Mouse (Mus musculus) heart, embryonic 11.5 days (tissue): ENCODE measurements around the gene Card9. TPM values are rescaled to one million over a fixed set of nuclear protein-coding genes. Genes with fewer than 3 reads are reported as not detected.

Source experiments
- ATAC-seq: fragments of 200-750 bp; cut with Nextera tagmentation; replicated peaks from 2 replicates; pipeline ENCODE4 v1.8.0; 2017; ENCODE audit warnings: moderate library complexity; ENCODE audit not compliant: insufficient number of reproducible peaks, low FRiP score, low TSS enrichment
- H3K27ac ChIP-seq: fragments of 300-500 bp; sonication (generic); 2 replicates; pipeline ENCODE4 v1.5.1; 2014; ENCODE audit warnings: mild to moderate bottlenecking, low read depth, low read length
- H3K27me3 ChIP-seq: fragments of 300-500 bp; sonication (generic); 2 replicates; pipeline ENCODE4 v1.6.1; 2014; ENCODE audit warnings: mild to moderate bottlenecking, low read length, mixed read lengths; ENCODE audit not compliant: control insufficient read depth, insufficient read depth
- H3K36me3 ChIP-seq: fragments of 300-500 bp; sonication (generic); 2 replicates; pipeline ENCODE4 v1.6.1; 2014; ENCODE audit warnings: mild to moderate bottlenecking, low read length, moderate library complexity, mixed read lengths; ENCODE audit not compliant: control insufficient read depth, insufficient read depth
- H3K4me1 ChIP-seq: fragments of 300-500 bp; sonication (generic); 2 replicates; pipeline ENCODE4 v1.6.1; 2014; ENCODE audit warnings: low read length; ENCODE audit not compliant: control insufficient read depth, insufficient read depth
- H3K4me2 ChIP-seq: fragments of 300-500 bp; sonication (generic); 2 replicates; pipeline ENCODE4 v1.6.1; 2014; ENCODE audit warnings: mild to moderate bottlenecking, moderate library complexity
- H3K4me3 ChIP-seq: fragments of 300-500 bp; sonication (generic); 2 replicates; pipeline ENCODE4 v1.5.1; 2014; ENCODE audit warnings: low read depth, low read length
- H3K9ac ChIP-seq: fragments of 300-500 bp; sonication (generic); 2 replicates; pipeline ENCODE4 v1.6.1; 2014; ENCODE audit warnings: mild to moderate bottlenecking, low read depth, low read length, moderate library complexity
- H3K9me3 ChIP-seq: fragments of 300-500 bp; sonication (generic); replicated peaks from 2 replicates; pipeline ENCODE4 v1.6.1; 2016; ENCODE audit warnings: low read length; ENCODE audit not compliant: control insufficient read depth
- WGBS: fragments of 180-500 bp; shearing (Covaris S2); extraction: QIAGEN DNeasy Blood & Tissue Kit; methylation state at CpG from one replicate; pipeline ENCODE4 v1.1.7; 2014; ENCODE audit not compliant: insufficient replicate concordance; 5-methylcytosine and 5-hydroxymethylcytosine counted together
- polyA plus RNA-seq: library from polyadenylated mRNA; unstranded; fragments of >200 nt; fragmentation: Nextera tagmentation; extraction: Ambion mirVana; gene quantifications from 2 replicates; pipeline ENCODE4 v1.2.1, GENCODE M21; 2014

The Card9 gene
- polyA plus RNA-seq, 1 experiment from 2014 or later, result 0.59 TPM

DNA sequence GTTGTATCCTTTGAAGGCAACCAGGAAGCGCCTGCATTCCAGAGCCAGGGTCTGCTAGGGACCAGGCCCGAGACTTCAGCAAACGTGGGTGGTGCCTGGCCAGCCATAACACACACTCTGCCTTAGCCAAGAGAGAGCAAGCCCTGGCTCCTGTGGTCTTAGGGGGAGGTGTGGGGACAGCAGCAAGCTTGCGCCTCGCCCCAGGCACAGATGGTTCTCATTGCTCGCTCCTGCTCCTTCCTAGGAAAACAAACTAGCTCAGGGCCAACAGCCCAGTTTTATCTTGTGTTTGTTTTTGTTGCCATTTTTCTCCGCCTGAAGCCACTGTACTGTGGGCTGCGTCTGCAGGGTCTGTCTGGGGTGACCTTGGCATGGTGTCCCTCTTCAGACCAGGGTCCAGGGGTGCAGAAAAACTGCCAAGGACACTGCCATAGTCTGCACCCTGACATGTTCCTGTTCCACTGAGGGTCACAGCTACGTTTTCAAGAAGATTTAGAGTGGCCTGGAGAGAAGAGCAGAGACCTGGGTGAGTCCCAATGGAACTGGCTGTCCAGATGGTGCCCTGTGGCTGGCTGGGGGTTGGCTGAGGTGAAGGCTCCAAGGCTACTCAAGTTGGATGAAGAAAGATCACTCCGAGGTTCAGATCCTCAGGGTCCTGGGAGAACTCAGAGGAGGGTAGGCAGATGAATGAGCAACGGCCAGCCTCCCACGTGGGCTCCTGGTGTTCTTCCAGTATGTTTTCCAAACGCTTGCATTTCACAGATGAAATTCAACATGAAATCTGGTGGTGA, 46.2 kb downstream of the Card9 start:
- no peaks in the 10 kb centered on the region for H3K27me3 ChIP-seq
- H3K4me1 ChIP-seq, result peaks cover 47% of the 10 kb centered on the region
- H3K4me3 ChIP-seq, result peak overlapping the region; percentile 90
- 39% methylated on average over 13 of the region's 13 CpGs for WGBS
- H3K9ac ChIP-seq, result peak overlapping the region; percentile 40; the same call in 1 of the 2 replicates
- no peaks in the 10 kb centered on the region for H3K9me3 ChIP-seq
- peak overlapping the region; percentile 92 for H3K27ac ChIP-seq
- no peaks in the 10 kb centered on the region for H3K36me3 ChIP-seq
- H3K4me2 ChIP-seq, result peak overlapping the region; percentile 94
- ATAC-seq, result no peak

GRCm38 (mm10) chr2:26313394-26313793, 47.3 kb downstream of the Card9 start:
- no peak overlapping the region for H3K4me3 ChIP-seq
- H3K27ac ChIP-seq, result 0 out of 2 replicates have a peak overlapping the region, but pooled peaks have one; percentile 30
- no peak overlapping the region for H3K9ac ChIP-seq
- no peaks in the 10 kb centered on the region for H3K27me3 ChIP-seq
- no peaks in the 10 kb centered on the region for H3K36me3 ChIP-seq
- no peak for ATAC-seq
- no peak overlapping the region for H3K4me2 ChIP-seq
- H3K9me3 ChIP-seq, result no peaks in the 10 kb centered on the region
- WGBS, result 75% methylated on average over 1 of the region's 1 CpGs
- peaks cover 49% of the 10 kb centered on the region for H3K4me1 ChIP-seq

DNA sequence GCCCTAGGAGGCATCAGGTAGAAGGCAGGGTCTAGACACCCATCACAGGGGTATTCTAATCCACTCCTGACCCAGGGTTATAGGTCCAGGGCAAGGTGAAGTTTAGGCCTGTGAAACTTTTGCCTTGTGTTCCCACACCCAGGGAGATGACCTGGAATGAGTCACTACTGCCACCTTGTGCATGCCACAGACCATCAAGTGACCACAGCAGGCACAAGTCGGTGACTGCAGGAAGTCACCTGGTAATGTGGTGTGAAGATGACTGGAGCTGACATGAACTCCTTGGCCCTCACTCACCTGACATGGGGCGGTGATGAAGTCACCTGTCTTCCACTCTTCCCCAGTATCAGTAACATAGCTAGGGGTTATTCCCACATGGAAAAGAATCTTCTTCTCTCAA, 47.9 kb downstream of the Card9 start:
- Histone ChIP-seq H3K36me3 (no peaks in the 10 kb centered on the region), H3K9ac (no peak overlapping the region), H3K27ac (no peak overlapping the region), H3K4me3 (no peak overlapping the region), H3K4me2 (no peak overlapping the region), H3K9me3 (no peaks in the 10 kb centered on the region), H3K27me3 (no peaks in the 10 kb centered on the region), H3K4me1 (peaks cover 44% of the 10 kb centered on the region)
- ATAC-seq, result no peak
- 52% methylated on average over 2 of the region's 2 CpGs for WGBS

DNA sequence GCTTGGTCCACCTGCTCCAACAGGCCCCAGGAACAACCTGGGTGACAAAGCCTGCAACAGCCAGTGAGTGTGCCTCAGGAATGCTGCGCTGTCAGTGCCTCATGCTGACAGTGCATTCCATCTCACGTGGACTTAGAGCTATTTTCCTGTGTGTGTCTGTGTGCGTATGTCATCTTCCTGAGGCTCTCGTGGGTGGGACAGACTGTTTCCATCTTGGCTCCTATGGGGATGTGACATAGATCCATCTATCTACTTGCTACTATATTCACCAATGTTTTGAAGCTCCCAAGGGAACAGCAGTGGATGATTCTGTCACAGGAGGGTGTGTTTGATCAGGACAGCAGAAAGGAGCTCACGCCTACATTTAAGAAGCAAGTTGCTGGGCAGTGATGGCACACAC, 48.8 kb downstream of the Card9 start:
- peaks cover 36% of the 10 kb centered on the region for H3K4me1 ChIP-seq
- H3K9me3 ChIP-seq, result no peaks in the 10 kb centered on the region
- no peak overlapping the region for H3K4me2 ChIP-seq
- no peak for ATAC-seq
- no peaks in the 10 kb centered on the region for H3K27me3 ChIP-seq
- no peak overlapping the region for H3K4me3 ChIP-seq
- WGBS, result 55% methylated on average over 5 of the region's 5 CpGs
- H3K9ac ChIP-seq, result no peak overlapping the region
- no peaks in the 10 kb centered on the region for H3K36me3 ChIP-seq
- no peak overlapping the region for H3K27ac ChIP-seq

DNA sequence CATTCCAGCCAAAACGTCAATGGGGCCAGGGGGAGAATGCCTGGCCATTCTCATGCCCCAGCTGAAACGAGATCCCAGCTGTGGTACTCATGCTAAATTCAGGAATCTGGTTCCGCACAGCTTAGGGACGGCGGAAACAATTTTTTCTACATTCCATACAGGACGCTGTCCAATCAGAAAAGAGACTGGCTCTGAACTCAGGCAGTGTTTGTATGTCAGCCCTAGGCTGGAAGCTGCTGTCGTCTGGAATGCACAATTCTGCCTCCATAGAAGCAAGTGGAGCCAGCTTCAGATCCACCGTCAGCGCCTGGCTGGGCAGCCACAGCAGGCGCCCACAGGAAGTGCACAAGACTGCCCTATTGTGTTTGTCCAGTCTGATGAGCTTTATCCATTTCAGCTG, 51.0 kb downstream of the Card9 start:
- peak overlapping the region; percentile 7; the same call in 1 of the 2 replicates for H3K9ac ChIP-seq
- H3K27ac ChIP-seq, result peak overlapping the region; percentile 80
- no peaks in the 10 kb centered on the region for H3K27me3 ChIP-seq
- no peak; the same call in 1 of the 2 replicates for ATAC-seq
- no peaks in the 10 kb centered on the region for H3K9me3 ChIP-seq
- H3K4me3 ChIP-seq, result no peak overlapping the region
- H3K4me2 ChIP-seq, result peak overlapping the region; percentile 18; the same call in 1 of the 2 replicates
- H3K4me1 ChIP-seq, result peaks cover 23% of the 10 kb centered on the region
- H3K36me3 ChIP-seq, result no peaks in the 10 kb centered on the region
- WGBS, result 19% methylated on average over 10 of the region's 10 CpGs

- Histone ChIP-seq H3K9ac (no peak overlapping the region), H3K27ac (no peak overlapping the region), H3K9me3 (no peaks in the 10 kb centered on the region), H3K4me3 (no peak overlapping the region), H3K4me1 (peaks cover 10% of the 10 kb centered on the region), H3K36me3 (no peaks in the 10 kb centered on the region), H3K27me3 (no peaks in the 10 kb centered on the region), H3K4me2 (no peak overlapping the region)
- ATAC-seq, result no peak
- WGBS, result 77% methylated on average over 3 of the region's 3 CpGs
Observed at GRCm38 (mm10) chr2:26306702-26307101, 54.0 kb downstream of the Card9 start.

DNA sequence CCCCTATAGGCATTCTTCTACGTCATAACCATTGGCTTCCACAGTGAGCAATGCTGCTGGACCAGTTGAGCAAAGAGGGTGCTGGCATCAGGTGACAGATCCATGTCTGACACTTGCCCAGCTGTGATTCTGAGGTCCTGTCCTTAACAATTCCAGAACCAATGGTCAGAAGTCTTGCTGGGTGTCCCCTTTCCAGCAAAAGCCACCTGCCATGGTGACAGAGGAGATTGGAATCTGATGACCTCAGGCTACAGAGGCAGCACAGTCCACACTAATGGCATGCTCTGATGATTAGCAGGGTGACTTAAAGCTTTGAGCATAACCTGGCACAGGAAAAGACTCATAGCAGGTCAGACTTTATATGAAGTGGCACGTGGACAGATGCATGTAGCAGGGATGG, 55.2 kb downstream of the Card9 start:
- no peak overlapping the region for H3K4me3 ChIP-seq
- 65% methylated on average over 2 of the region's 2 CpGs for WGBS
- H3K9ac ChIP-seq, result no peak overlapping the region
- no peaks in the 10 kb centered on the region for H3K9me3 ChIP-seq
- H3K27ac ChIP-seq, result no peak overlapping the region
- peaks cover 12% of the 10 kb centered on the region for H3K4me1 ChIP-seq
- H3K27me3 ChIP-seq, result no peaks in the 10 kb centered on the region
- no peak for ATAC-seq
- no peak overlapping the region for H3K4me2 ChIP-seq
- no peaks in the 10 kb centered on the region for H3K36me3 ChIP-seq

GRCm38 (mm10) chr2:26304711-26305110, 56.0 kb downstream of the Card9 start:
- Histone ChIP-seq H3K4me3 (no peak overlapping the region), H3K4me2 (no peak overlapping the region), H3K36me3 (no peaks in the 10 kb centered on the region), H3K9ac (no peak overlapping the region), H3K27ac (no peak overlapping the region), H3K9me3 (no peaks in the 10 kb centered on the region), H3K4me1 (peaks cover 17% of the 10 kb centered on the region), H3K27me3 (0 out of 2 replicates have a peak, but pooled peaks cover 2% of the 10 kb centered on the region)
- 41% methylated on average over 1 of the region's 1 CpGs for WGBS
- no peak for ATAC-seq
